Mouse (Mus musculus): ENCODE data around the gene Ccdc88a. TPM values are rescaled to one million over a fixed set of nuclear protein-coding genes. Genes with fewer than 3 reads are reported as not detected.

Gene Ccdc88a
- polyA plus RNA-seq, 1 experiment from 2014 or later = 26.2 TPM

- Histone ChIP-seq H3K4me3 (ENCODE audit: low read depth, low read length) (no peak overlapping the region), H3K9ac (ENCODE audit: low read depth, low read length) (no peak overlapping the region), H3K27ac (replicated peaks; ENCODE audit: low read depth, low read length) (no peak overlapping the region), H3K27me3 (replicated peaks; ENCODE audit: control insufficient read depth, insufficient read depth, low read length) (no peaks in the 10 kb centered on the region), H3K4me1 (ENCODE audit: control insufficient read depth, insufficient read depth, low read length) (no peaks in the 10 kb centered on the region), H3K36me3 (ENCODE audit: control insufficient read depth, insufficient read depth, low read length) (peaks cover 47% of the 10 kb centered on the region), H3K9me3 (ENCODE audit: control insufficient read depth, low read length) (no peaks in the 10 kb centered on the region), H3K4me2 (ENCODE audit: low read depth, low read length) (no peak overlapping the region)
- ATAC-seq (ENCODE audit: low read depth) (no peak), DNase-seq (ENCODE audit: low spot score) (no peak)
- 88% methylated on average over 10 of the region's 10 CpGs for WGBS
These were observed 130.8 kb downstream of the Ccdc88a start for GRCm38 (mm10) chr11:29503948-29504893.

- ATAC-seq (ENCODE audit: low read depth) (no peak), DNase-seq (ENCODE audit: low spot score) (no peak)
- Histone ChIP-seq H3K9ac (ENCODE audit: low read depth, low read length) (no peak overlapping the region), H3K27ac (replicated peaks; ENCODE audit: low read depth, low read length) (no peak overlapping the region), H3K4me3 (ENCODE audit: low read depth, low read length) (no peak overlapping the region), H3K4me2 (ENCODE audit: low read depth, low read length) (no peak overlapping the region), H3K36me3 (ENCODE audit: control insufficient read depth, insufficient read depth, low read length) (peaks cover 43% of the 10 kb centered on the region), H3K27me3 (replicated peaks; ENCODE audit: control insufficient read depth, insufficient read depth, low read length) (no peaks in the 10 kb centered on the region), H3K9me3 (ENCODE audit: control insufficient read depth, low read length) (no peaks in the 10 kb centered on the region), H3K4me1 (ENCODE audit: control insufficient read depth, insufficient read depth, low read length) (no peaks in the 10 kb centered on the region)
- 94% methylated on average over 2 of the region's 2 CpGs for WGBS
These were observed 131.6 kb downstream of the Ccdc88a start for GRCm38 (mm10) chr11:29504899-29505625.

- Histone ChIP-seq H3K36me3 (ENCODE audit: control insufficient read depth, insufficient read depth, low read length) (peaks cover 37% of the 10 kb centered on the region), H3K27ac (replicated peaks; ENCODE audit: low read depth, low read length) (no peak overlapping the region), H3K9ac (ENCODE audit: low read depth, low read length) (no peak overlapping the region), H3K4me2 (ENCODE audit: low read depth, low read length) (no peak overlapping the region), H3K27me3 (replicated peaks; ENCODE audit: control insufficient read depth, insufficient read depth, low read length) (no peaks in the 10 kb centered on the region), H3K4me1 (ENCODE audit: control insufficient read depth, insufficient read depth, low read length) (peaks cover 7% of the 10 kb centered on the region; the same call in 1 of the 2 replicates), H3K9me3 (ENCODE audit: control insufficient read depth, low read length) (no peaks in the 10 kb centered on the region), H3K4me3 (ENCODE audit: low read depth, low read length) (no peak overlapping the region)
- no peak for DNase-seq (ENCODE audit: low spot score)
- no peak for ATAC-seq (ENCODE audit: low read depth)
- WGBS = 98% methylated on average over 1 of the region's 1 CpGs
These were observed 136.0 kb downstream of the Ccdc88a start for GRCm38 (mm10) chr11:29509421-29509820.

GRCm38 (mm10) chr11:29512818-29513535 is 139.5 kb downstream of the Ccdc88a start:
- Histone ChIP-seq H3K27me3 (replicated peaks; ENCODE audit: control insufficient read depth, insufficient read depth, low read length) (no peaks in the 10 kb centered on the region), H3K4me2 (ENCODE audit: low read depth, low read length) (no peak overlapping the region), H3K27ac (replicated peaks; ENCODE audit: low read depth, low read length) (no peak overlapping the region), H3K4me3 (ENCODE audit: low read depth, low read length) (no peak overlapping the region), H3K9ac (ENCODE audit: low read depth, low read length) (no peak overlapping the region), H3K9me3 (ENCODE audit: control insufficient read depth, low read length) (no peaks in the 10 kb centered on the region), H3K36me3 (ENCODE audit: control insufficient read depth, insufficient read depth, low read length) (peaks cover 18% of the 10 kb centered on the region), H3K4me1 (ENCODE audit: control insufficient read depth, insufficient read depth, low read length) (peaks cover 7% of the 10 kb centered on the region; the same call in 1 of the 2 replicates)
- ATAC-seq (ENCODE audit: low read depth) = no peak
- DNase-seq (ENCODE audit: low spot score) = no peak
- 90% methylated on average over 4 of the region's 4 CpGs for WGBS

- no peaks in the 10 kb centered on the region for H3K9me3 ChIP-seq (ENCODE audit: control insufficient read depth, low read length)
- peak overlapping the region; percentile 65 for H3K27ac ChIP-seq (replicated peaks; ENCODE audit: low read depth, low read length)
- 19% methylated on average over 10 of the region's 10 CpGs for WGBS
- DNase-seq (ENCODE audit: low spot score) (peak; percentile 29), ATAC-seq (ENCODE audit: low read depth) (no peak; the same call in 1 of the 2 replicates)
- peak overlapping the region; percentile 56 for H3K4me3 ChIP-seq (ENCODE audit: low read depth, low read length)
- peaks cover 18% of the 10 kb centered on the region for H3K36me3 ChIP-seq (ENCODE audit: control insufficient read depth, insufficient read depth, low read length)
- H3K4me1 ChIP-seq (ENCODE audit: control insufficient read depth, insufficient read depth, low read length) = peaks cover 7% of the 10 kb centered on the region; the same call in 1 of the 2 replicates
- peak overlapping the region; percentile 66 for H3K9ac ChIP-seq (ENCODE audit: low read depth, low read length)
- H3K4me2 ChIP-seq (ENCODE audit: low read depth, low read length) = peak overlapping the region; percentile 60
- H3K27me3 ChIP-seq (replicated peaks; ENCODE audit: control insufficient read depth, insufficient read depth, low read length) = no peaks in the 10 kb centered on the region
These were observed 140.8 kb downstream of the Ccdc88a start for GRCm38 (mm10) chr11:29514325-29514681.

- H3K9me3 ChIP-seq (ENCODE audit: control insufficient read depth, low read length) = no peaks in the 10 kb centered on the region
- DNase-seq (ENCODE audit: low spot score) = peak; percentile 96
- peak; percentile 99 for ATAC-seq (ENCODE audit: low read depth)
- peak within 1 kb of the TSS; percentile 66 for H3K9ac ChIP-seq (ENCODE audit: low read depth, low read length)
- H3K4me1 ChIP-seq (ENCODE audit: control insufficient read depth, insufficient read depth, low read length) = peaks cover 7% of the 10 kb centered on the region; the same call in 1 of the 2 replicates
- 4% methylated on average over 40 of the region's 40 CpGs for WGBS
- H3K36me3 ChIP-seq (ENCODE audit: control insufficient read depth, insufficient read depth, low read length) = peaks cover 18% of the 10 kb centered on the region
- H3K4me2 ChIP-seq (ENCODE audit: low read depth, low read length) = peak within 1 kb of the TSS; percentile 60
- H3K27me3 ChIP-seq (replicated peaks; ENCODE audit: control insufficient read depth, insufficient read depth, low read length) = no peaks in the 10 kb centered on the region
- H3K27ac ChIP-seq (replicated peaks; ENCODE audit: low read depth, low read length) = peak within 1 kb of the TSS; percentile 65
- H3K4me3 ChIP-seq (ENCODE audit: low read depth, low read length) = peak within 1 kb of the TSS; percentile 56
These were observed 141.4 kb downstream of the Ccdc88a start, which contains the start of gene Prorsd1 for GRCm38 (mm10) chr11:29514682-29515412. Prorsd1 (minus strand) TSS chr11:29515033.

GRCm38 (mm10) chr11:29525988-29526794 is 152.7 kb downstream of the Ccdc88a start, which contains the start of gene Mtif2:
Mtif2 (plus strand) TSS chr11:29526408.
- Histone ChIP-seq H3K9ac (ENCODE audit: low read depth, low read length) (peak within 1 kb of the TSS; percentile 85), H3K36me3 (ENCODE audit: control insufficient read depth, insufficient read depth, low read length) (peaks cover 12% of the 10 kb centered on the region), H3K4me2 (ENCODE audit: low read depth, low read length) (peak within 1 kb of the TSS; percentile 75), H3K9me3 (ENCODE audit: control insufficient read depth, low read length) (no peaks in the 10 kb centered on the region), H3K4me1 (ENCODE audit: control insufficient read depth, insufficient read depth, low read length) (peaks cover 8% of the 10 kb centered on the region), H3K27ac (replicated peaks; ENCODE audit: low read depth, low read length) (peak within 1 kb of the TSS; percentile 87), H3K4me3 (ENCODE audit: low read depth, low read length) (peak within 1 kb of the TSS; percentile 71), H3K27me3 (replicated peaks; ENCODE audit: control insufficient read depth, insufficient read depth, low read length) (no peaks in the 10 kb centered on the region)
- WGBS = 4% methylated on average over 47 of the region's 47 CpGs
- peak; percentile 94 for ATAC-seq (ENCODE audit: low read depth)
- DNase-seq (ENCODE audit: low spot score) = peak; percentile 92
